Mouse (Mus musculus): ENCODE measurements at regions not wholly inside any gene's neighbourhood (a gene's known extent, or its start where the extent isn't known, plus 50 kb on each side); places are given as distances from the start of the nearest gene placed in this dataset. TPM values are rescaled to one million over a fixed set of nuclear protein-coding genes. Genes with fewer than 3 reads are reported as not detected.

- Histone ChIP-seq H3K4me1 (peaks cover 12% of the 10 kb centered on the region; the same call in 1 of the 2 replicates), H3K36me3 (no peaks in the 10 kb centered on the region), H3K9me3 (no peaks in the 10 kb centered on the region), H3K9ac (no peak overlapping the region), H3K4me2 (replicated peaks) (no peak overlapping the region), H3K27me3 (no peaks in the 10 kb centered on the region), H3K27ac (no peak overlapping the region), H3K4me3 (no peak overlapping the region)
- WGBS = 73% methylated on average over 6 of the region's 6 CpGs
- no peak for ATAC-seq (ENCODE audit: insufficient number of reproducible peaks, insufficient read depth, low FRiP score, low TSS enrichment)
These were observed 63.6 kb upstream of the Dio3 start for GRCm38 (mm10) chr12:110215311-110215710.

DNA sequence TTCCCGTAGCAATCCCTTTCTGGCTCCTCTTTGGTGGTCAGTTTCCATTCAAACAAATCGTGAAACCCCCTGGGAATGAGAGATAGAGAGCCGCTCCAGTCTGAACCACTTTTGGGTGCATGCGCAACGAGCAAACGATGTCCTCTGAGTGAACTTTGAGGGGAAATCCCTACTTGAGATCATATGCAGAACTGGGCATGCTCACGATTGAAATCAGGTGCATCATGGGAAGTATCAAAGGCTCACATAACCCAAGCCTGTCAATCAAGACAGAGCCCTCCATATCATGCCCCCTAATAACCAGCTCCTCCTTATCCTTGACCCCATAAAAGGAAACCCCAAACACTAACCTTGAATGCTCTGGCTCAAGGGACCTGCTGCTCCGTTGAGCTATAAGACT, 59.1 kb upstream of the Dio3 start:
- no peaks in the 10 kb centered on the region for H3K36me3 ChIP-seq
- 77% methylated on average over 8 of the region's 8 CpGs for WGBS
- ATAC-seq (ENCODE audit: insufficient number of reproducible peaks, insufficient read depth, low FRiP score, low TSS enrichment) = no peak
- H3K4me2 ChIP-seq (replicated peaks) = no peak overlapping the region
- H3K4me1 ChIP-seq = peaks cover 8% of the 10 kb centered on the region; the same call in 1 of the 2 replicates
- H3K27me3 ChIP-seq = no peaks in the 10 kb centered on the region
- no peak overlapping the region for H3K27ac ChIP-seq
- no peak overlapping the region for H3K4me3 ChIP-seq
- no peaks in the 10 kb centered on the region for H3K9me3 ChIP-seq
- no peak overlapping the region for H3K9ac ChIP-seq

GRCm38 (mm10) chr12:110220516-110220915, 58.4 kb upstream of the Dio3 start:
- WGBS = 57% methylated on average over 8 of the region's 8 CpGs
- no peak overlapping the region for H3K27ac ChIP-seq
- no peak overlapping the region for H3K4me2 ChIP-seq (replicated peaks)
- ATAC-seq (ENCODE audit: insufficient number of reproducible peaks, insufficient read depth, low FRiP score, low TSS enrichment) = no peak
- H3K27me3 ChIP-seq = no peaks in the 10 kb centered on the region
- H3K4me1 ChIP-seq = peaks cover 3% of the 10 kb centered on the region; the same call in 1 of the 2 replicates
- H3K9me3 ChIP-seq = no peaks in the 10 kb centered on the region
- no peak overlapping the region for H3K4me3 ChIP-seq
- no peak overlapping the region for H3K9ac ChIP-seq
- H3K36me3 ChIP-seq = no peaks in the 10 kb centered on the region

DNA sequence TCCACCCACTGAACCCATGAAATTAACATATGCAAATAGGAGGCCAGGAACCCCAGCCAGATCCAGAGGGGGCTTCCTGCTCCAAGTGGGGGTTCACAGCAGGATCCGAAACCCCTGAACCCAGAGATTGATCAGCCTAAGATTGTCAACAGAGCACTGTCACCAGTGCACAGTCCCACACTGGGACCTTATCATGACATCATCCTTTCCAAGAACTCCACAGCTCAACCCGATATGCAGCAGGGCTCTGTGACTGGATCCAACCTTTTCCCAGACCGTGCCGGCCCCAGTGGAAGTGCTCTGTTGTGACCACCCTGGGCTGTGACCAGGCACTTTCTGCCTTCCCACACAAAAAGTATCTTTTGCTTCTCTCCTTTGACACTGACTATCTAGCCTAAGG, 57.7 kb upstream of the Dio3 start:
- peak; percentile 31; the same call in 1 of the 2 replicates for ATAC-seq (ENCODE audit: insufficient number of reproducible peaks, insufficient read depth, low FRiP score, low TSS enrichment)
- Histone ChIP-seq H3K27me3 (no peaks in the 10 kb centered on the region), H3K9ac (no peak overlapping the region), H3K4me1 (0 out of 2 replicates have a peak, but pooled peaks cover 3% of the 10 kb centered on the region), H3K27ac (no peak overlapping the region), H3K9me3 (no peaks in the 10 kb centered on the region), H3K36me3 (no peaks in the 10 kb centered on the region), H3K4me2 (replicated peaks) (no peak overlapping the region), H3K4me3 (no peak overlapping the region)
- 43% methylated on average over 4 of the region's 4 CpGs for WGBS

- H3K4me1 ChIP-seq = 0 out of 2 replicates have a peak, but pooled peaks cover 3% of the 10 kb centered on the region
- no peaks in the 10 kb centered on the region for H3K27me3 ChIP-seq
- H3K9ac ChIP-seq = no peak overlapping the region
- H3K36me3 ChIP-seq = no peaks in the 10 kb centered on the region
- no peak overlapping the region for H3K27ac ChIP-seq
- no peak overlapping the region for H3K4me2 ChIP-seq (replicated peaks)
- no peak for ATAC-seq (ENCODE audit: insufficient number of reproducible peaks, insufficient read depth, low FRiP score, low TSS enrichment)
- no peaks in the 10 kb centered on the region for H3K9me3 ChIP-seq
- WGBS = 45% methylated on average over 3 of the region's 3 CpGs
- no peak overlapping the region for H3K4me3 ChIP-seq
These were observed 57.2 kb upstream of the Dio3 start for GRCm38 (mm10) chr12:110221679-110222078.

GRCm38 (mm10) chr12:110224250-110224649, 54.6 kb upstream of the Dio3 start:
- 85% methylated on average over 7 of the region's 7 CpGs for WGBS

GRCm38 (mm10) chr12:110228011-110228411, 50.9 kb upstream of the Dio3 start:
- WGBS = 82% methylated on average over 12 of the region's 12 CpGs
- Histone ChIP-seq H3K27me3 (no peaks in the 10 kb centered on the region), H3K9ac (no peak overlapping the region), H3K4me3 (no peak overlapping the region), H3K27ac (no peak overlapping the region), H3K4me2 (replicated peaks) (no peak overlapping the region), H3K9me3 (no peaks in the 10 kb centered on the region), H3K36me3 (no peaks in the 10 kb centered on the region), H3K4me1 (no peaks in the 10 kb centered on the region)
- no peak for ATAC-seq (ENCODE audit: insufficient number of reproducible peaks, insufficient read depth, low FRiP score, low TSS enrichment)

More at GRCm38 (mm10) chr12:110224250-110224649, 54.6 kb upstream of the Dio3 start:
- H3K27me3 ChIP-seq = no peaks in the 10 kb centered on the region
- no peak overlapping the region for H3K9ac ChIP-seq
- H3K4me2 ChIP-seq (replicated peaks) = no peak overlapping the region
- no peak for ATAC-seq (ENCODE audit: insufficient number of reproducible peaks, insufficient read depth, low FRiP score, low TSS enrichment)
- no peak overlapping the region for H3K27ac ChIP-seq
- H3K9me3 ChIP-seq = no peaks in the 10 kb centered on the region
- H3K4me1 ChIP-seq = no peaks in the 10 kb centered on the region
- H3K36me3 ChIP-seq = no peaks in the 10 kb centered on the region
- H3K4me3 ChIP-seq = no peak overlapping the region

MicroRNA genes in the stretch of these regions (microRNA counts, 519-probe panel; counts per million panel counts)
- 4,562 counts per million, percentile 83 among the panel's probes with 10 or more counts for microRNA mmu-miR-1193
- microRNA mmu-miR-1197 = 460 counts per million, percentile 65 among the panel's probes with 10 or more counts
- microRNA mmu-miR-134 = 4,585 counts per million, percentile 83 among the panel's probes with 10 or more counts
- 4,229 counts per million, percentile 80 among the panel's probes with 10 or more counts for microRNA mmu-miR-154
- 460 counts per million, percentile 65 among the panel's probes with 10 or more counts for microRNA mmu-miR-299
- microRNA mmu-miR-300 = 5,240 counts per million, percentile 89 among the panel's probes with 10 or more counts
- 460 counts per million, percentile 65 among the panel's probes with 10 or more counts for microRNA mmu-miR-3072
- 4,217 counts per million, percentile 79 among the panel's probes with 10 or more counts for microRNA mmu-miR-323-3p
- microRNA mmu-miR-323-5p = 460 counts per million, percentile 65 among the panel's probes with 10 or more counts
- microRNA mmu-miR-329 = 6,331 counts per million, percentile 95 among the panel's probes with 10 or more counts
- 5,699 counts per million, percentile 92 among the panel's probes with 10 or more counts for microRNA mmu-miR-369-3p
- 4,240 counts per million, percentile 80 among the panel's probes with 10 or more counts for microRNA mmu-miR-369-5p
- microRNA mmu-miR-376a = 4,665 counts per million, percentile 84 among the panel's probes with 10 or more counts
- 5,596 counts per million, percentile 91 among the panel's probes with 10 or more counts for microRNA mmu-miR-376b
- 5,470 counts per million, percentile 90 among the panel's probes with 10 or more counts for microRNA mmu-miR-376c
- 4,688 counts per million, percentile 84 among the panel's probes with 10 or more counts for microRNA mmu-miR-377
- 2,643 counts per million, percentile 69 among the panel's probes with 10 or more counts for microRNA mmu-miR-379
- 460 counts per million, percentile 65 among the panel's probes with 10 or more counts for microRNA mmu-miR-380-3p
- microRNA mmu-miR-380-5p = 460 counts per million, percentile 65 among the panel's probes with 10 or more counts
- 4,872 counts per million, percentile 85 among the panel's probes with 10 or more counts for microRNA mmu-miR-381
- microRNA mmu-miR-382 = 5,987 counts per million, percentile 94 among the panel's probes with 10 or more counts
- microRNA mmu-miR-409-3p = 460 counts per million, percentile 65 among the panel's probes with 10 or more counts
- 3,240 counts per million, percentile 72 among the panel's probes with 10 or more counts for microRNA mmu-miR-409-5p
- 5,228 counts per million, percentile 88 among the panel's probes with 10 or more counts for microRNA mmu-miR-410
- microRNA mmu-miR-411 = 4,194 counts per million, percentile 79 among the panel's probes with 10 or more counts
- microRNA mmu-miR-412 = 460 counts per million, percentile 65 among the panel's probes with 10 or more counts
- 460 counts per million, percentile 65 among the panel's probes with 10 or more counts for microRNA mmu-miR-453
- microRNA mmu-miR-485 = 460 counts per million, percentile 65 among the panel's probes with 10 or more counts
- 4,608 counts per million, percentile 83 among the panel's probes with 10 or more counts for microRNA mmu-miR-487b
- microRNA mmu-miR-494 = 460 counts per million, percentile 65 among the panel's probes with 10 or more counts
- microRNA mmu-miR-495 = 5,228 counts per million, percentile 88 among the panel's probes with 10 or more counts
- 460 counts per million, percentile 65 among the panel's probes with 10 or more counts for microRNA mmu-miR-496
- 3,746 counts per million, percentile 75 among the panel's probes with 10 or more counts for microRNA mmu-miR-539
- 3,516 counts per million, percentile 74 among the panel's probes with 10 or more counts for microRNA mmu-miR-541
- microRNA mmu-miR-543 = 5,757 counts per million, percentile 93 among the panel's probes with 10 or more counts
- microRNA mmu-miR-544 = 460 counts per million, percentile 65 among the panel's probes with 10 or more counts
- microRNA mmu-miR-654-3p = 460 counts per million, percentile 65 among the panel's probes with 10 or more counts
- 460 counts per million, percentile 65 among the panel's probes with 10 or more counts for microRNA mmu-miR-654-5p
- 460 counts per million, percentile 65 among the panel's probes with 10 or more counts for microRNA mmu-miR-666-3p
- microRNA mmu-miR-666-5p = 460 counts per million, percentile 65 among the panel's probes with 10 or more counts
- microRNA mmu-miR-667 = 3,803 counts per million, percentile 76 among the panel's probes with 10 or more counts
- 460 counts per million, percentile 65 among the panel's probes with 10 or more counts for microRNA mmu-miR-668
- microRNA mmu-miR-679 = 460 counts per million, percentile 65 among the panel's probes with 10 or more counts
- microRNA mmu-miR-758 = 460 counts per million, percentile 65 among the panel's probes with 10 or more counts
- 460 counts per million, percentile 65 among the panel's probes with 10 or more counts for microRNA mmu-miR-882

Small RNAs in the stretch of these regions (microRNA-seq; reads per million reads assigned to microRNA genes)
- not detected for gene Gm24321
- not detected for gene Gm25252
- gene Gm25750 = not detected
- gene Gm27379 = 0.73 reads per million
- not detected for gene Gm44322
- gene Mir1193 = 1,452 reads per million, percentile 80 among the genes with 10 or more reads in this experiment
- gene Mir1197 = 5.8 reads per million, percentile 20 among the genes with 10 or more reads in this experiment
- 1,785 reads per million, percentile 81 among the genes with 10 or more reads in this experiment for gene Mir134
- 1,787 reads per million, percentile 81 among the genes with 10 or more reads in this experiment for gene Mir154
- 1.8 reads per million, percentile 3 among the genes with 10 or more reads in this experiment for gene Mir299a
- gene Mir299b = not detected
- 801 reads per million, percentile 75 among the genes with 10 or more reads in this experiment for gene Mir300
- 70.8 reads per million, percentile 46 among the genes with 10 or more reads in this experiment for gene Mir3072
- gene Mir323 = 1,086 reads per million, percentile 78 among the genes with 10 or more reads in this experiment
- 231 reads per million, percentile 64 among the genes with 10 or more reads in this experiment for gene Mir329
- 5,034 reads per million, percentile 89 among the genes with 10 or more reads in this experiment for gene Mir369
- gene Mir376a = not detected
- 448 reads per million, percentile 68 among the genes with 10 or more reads in this experiment for gene Mir376b
- gene Mir376c = 648 reads per million, percentile 72 among the genes with 10 or more reads in this experiment
- gene Mir377 = 158 reads per million, percentile 58 among the genes with 10 or more reads in this experiment
- gene Mir379 = 5,257 reads per million, percentile 89 among the genes with 10 or more reads in this experiment
- not detected for gene Mir380
- gene Mir381 = 3,054 reads per million, percentile 85 among the genes with 10 or more reads in this experiment
- 5,281 reads per million, percentile 90 among the genes with 10 or more reads in this experiment for gene Mir382
- gene Mir409 = not detected
- gene Mir410 = 195 reads per million, percentile 62 among the genes with 10 or more reads in this experiment
- 9,244 reads per million, percentile 94 among the genes with 10 or more reads in this experiment for gene Mir411
- 166 reads per million, percentile 59 among the genes with 10 or more reads in this experiment for gene Mir412
- not detected for gene Mir453
- 298 reads per million, percentile 65 among the genes with 10 or more reads in this experiment for gene Mir485
- 9,952 reads per million, percentile 94 among the genes with 10 or more reads in this experiment for gene Mir487b
- gene Mir494 = 597 reads per million, percentile 72 among the genes with 10 or more reads in this experiment
- gene Mir495 = 109 reads per million, percentile 52 among the genes with 10 or more reads in this experiment
- gene Mir496a = 147 reads per million, percentile 57 among the genes with 10 or more reads in this experiment
- gene Mir539 = not detected
- gene Mir541 = 5,421 reads per million, percentile 90 among the genes with 10 or more reads in this experiment
- gene Mir543 = 535 reads per million, percentile 70 among the genes with 10 or more reads in this experiment
- 2.0 reads per million, percentile 5 among the genes with 10 or more reads in this experiment for gene Mir544
- 0.54 reads per million for gene Mir654
- 68.2 reads per million, percentile 46 among the genes with 10 or more reads in this experiment for gene Mir666
- gene Mir667 = 222 reads per million, percentile 63 among the genes with 10 or more reads in this experiment
- 54.8 reads per million, percentile 44 among the genes with 10 or more reads in this experiment for gene Mir668
- 219 reads per million, percentile 63 among the genes with 10 or more reads in this experiment for gene Mir679
- gene Mir758 = 66.0 reads per million, percentile 45 among the genes with 10 or more reads in this experiment
- not detected for gene Mir882
